Mouse (Mus musculus) MEL (cell line): ENCODE measurements around the gene Comp.

Experiments
- CTCF ChIP-seq, 3 experiments: IDR thresholded peaks in 2 of 3; conservative IDR thresholded peaks in 1 of 3; 2 replicates each; pipeline ENCODE4 v1.5.1; 2011 to 2012; ENCODE audit warnings: low read length in 3 of 3, low read depth in 2 of 3, mild to moderate bottlenecking in 2 of 3, improper control_type of control experiment in 1 of 3, inconsistent platforms in 1 of 3, mixed read lengths in 1 of 3, moderate library complexity in 1 of 3; ENCODE audit not compliant: control insufficient read depth in 1 of 3, insufficient read depth in 1 of 3, poor library complexity in 1 of 3, severe bottlenecking in 1 of 3
- EP300 ChIP-seq, 2 experiments: IDR thresholded peaks; 2 replicates each; pipeline ENCODE4 v1.6.1; 2011; ENCODE audit warnings: improper control_type of control experiment in 2 of 2, low read length in 2 of 2, low read depth in 1 of 2, mild to moderate bottlenecking in 1 of 2
- GATA1 ChIP-seq: IDR thresholded peaks from 2 replicates; pipeline ENCODE4 v1.6.1; 2011; ENCODE audit warnings: low read depth, low read length, improper control_type of control experiment
- JUND ChIP-seq: IDR thresholded peaks from 2 replicates; pipeline ENCODE4 v1.6.1; 2011; ENCODE audit warnings: low read depth, mild to moderate bottlenecking, improper control_type of control experiment, low read length
- MEF2A ChIP-seq: IDR thresholded peaks from 2 replicates; pipeline ENCODE4 v1.6.1; 2014; ENCODE audit warnings: low read depth, mild to moderate bottlenecking, inconsistent platforms, low read length, improper control_type of control experiment; ENCODE audit not compliant: poor library complexity, insufficient replicate concordance, severe bottlenecking; ENCODE audit errors: extremely low read depth
- NELFE ChIP-seq: IDR thresholded peaks from 2 replicates; pipeline ENCODE4 v1.6.1; 2011; ENCODE audit warnings: low read depth, low read length, improper control_type of control experiment
- NRF1 ChIP-seq: IDR thresholded peaks from 2 replicates; pipeline ENCODE4 v1.6.1; 2014; ENCODE audit warnings: low read depth, mild to moderate bottlenecking, inconsistent platforms, low read length, improper control_type of control experiment, moderate library complexity; ENCODE audit not compliant: poor library complexity, insufficient read depth, severe bottlenecking
- POLR2A ChIP-seq, 2 experiments: IDR thresholded peaks; 2 replicates each; pipeline ENCODE4 v1.6.1; 2011 to 2012; ENCODE audit warnings: low read length in 2 of 2, mild to moderate bottlenecking in 2 of 2, control low read depth in 1 of 2, improper control_type of control experiment in 1 of 2, low read depth in 1 of 2, moderate library complexity in 1 of 2; ENCODE audit not compliant: control insufficient read depth in 1 of 2, insufficient read depth in 1 of 2, poor library complexity in 1 of 2
- RAD21 ChIP-seq: IDR thresholded peaks from 2 replicates; pipeline ENCODE4 v1.6.1; 2011; ENCODE audit warnings: mild to moderate bottlenecking, low read depth, low read length, improper control_type of control experiment
- USF2 ChIP-seq, 2 experiments: IDR thresholded peaks; 2 replicates each; pipeline ENCODE4 v1.6.1; 2011 to 2012; ENCODE audit warnings: improper control_type of control experiment in 2 of 2, low read length in 2 of 2, borderline replicate concordance in 1 of 2, inconsistent platforms in 1 of 2, low read depth in 1 of 2, mild to moderate bottlenecking in 1 of 2; ENCODE audit not compliant: insufficient read depth in 1 of 2

DNA sequence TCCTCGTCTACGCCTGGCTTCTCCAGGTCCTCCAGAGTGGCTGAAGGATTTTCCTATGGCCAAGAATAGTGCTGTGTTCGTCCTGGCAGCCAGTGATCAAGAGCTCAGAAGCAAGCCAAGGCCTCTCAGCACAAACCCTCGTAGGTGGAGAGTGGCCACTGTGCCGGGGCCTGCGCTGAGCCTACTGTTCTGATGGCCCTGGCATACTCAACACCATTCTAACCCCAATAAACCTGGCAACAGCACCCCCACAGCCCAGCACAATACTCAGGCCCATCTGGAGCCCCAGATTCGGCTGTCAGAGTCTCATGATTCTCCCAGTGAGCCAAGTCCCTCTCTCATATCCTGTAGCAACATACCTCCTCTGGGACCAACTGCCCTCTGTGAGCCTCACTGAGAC is 32.7 kb upstream of the Comp start:
- TF ChIP-seq NRF1 (no peak), CTCF (IDR thresholded peaks at IDR 0.05 in 2 of 3, conservative IDR thresholded peaks at IDR 0.05 in 1 of 3; ENCODE audit: control insufficient read depth in 1 of 3, insufficient read depth in 1 of 3, low read depth in 2 of 3, low read length in 3 of 3, poor library complexity in 1 of 3, severe bottlenecking in 1 of 3) (no peak), EP300 (IDR thresholded peaks at IDR 0.05; ENCODE audit: low read depth in 1 of 2, low read length in 2 of 2) (no peak), POLR2A (IDR thresholded peaks at IDR 0.05; ENCODE audit: control insufficient read depth in 1 of 2, insufficient read depth in 1 of 2, low read depth in 1 of 2, low read length in 2 of 2, poor library complexity in 1 of 2) (no peak), JUND (no peak), MEF2A (no peak), GATA1 (no peak), NELFE (no peak), USF2 (IDR thresholded peaks at IDR 0.05; ENCODE audit: borderline replicate concordance in 1 of 2, insufficient read depth in 1 of 2, low read depth in 1 of 2, low read length in 2 of 2) (no peak), RAD21 (no peak)
